Mouse (Mus musculus) G1E (cell line): ENCODE results near the gene Ddx27. TPM values are rescaled to one million over a fixed set of nuclear protein-coding genes. Genes with fewer than 3 reads are reported as not detected.

ENCODE experiments used
- ATAC-seq: 2 replicates; pipeline ENCODE4 v1.8.0; 2016; ENCODE audit warnings: mild to moderate bottlenecking; ENCODE audit not compliant: insufficient number of reproducible peaks, poor library complexity, low FRiP score, severe bottlenecking; ENCODE audit errors: extremely low read depth
- DNase-seq: peaks from one replicate; pipeline ENCODE4 v3.0.0; 2012; ENCODE audit warnings: low spot score
- H3K27me3 ChIP-seq: 2 replicates; pipeline ENCODE4 v1.6.1; 2012; ENCODE audit warnings: mild to moderate bottlenecking, low read length, inconsistent platforms; ENCODE audit not compliant: insufficient read depth
- H3K36me3 ChIP-seq: replicated peaks from 2 replicates; pipeline ENCODE3; 2012; ENCODE audit warnings: mild to moderate bottlenecking, inconsistent platforms
- H3K4me1 ChIP-seq: 2 replicates; pipeline ENCODE4 v1.6.1; 2012; ENCODE audit warnings: low read depth, low read length, inconsistent platforms, mixed read lengths; ENCODE audit not compliant: insufficient read depth
- H3K4me3 ChIP-seq: 2 replicates; pipeline ENCODE4 v1.5.1; 2012; ENCODE audit warnings: low read depth, mild to moderate bottlenecking, inconsistent platforms, low read length, moderate library complexity, mixed read lengths
- H3K9me3 ChIP-seq: replicated peaks from 2 replicates; pipeline ENCODE4 v1.6.1; 2012; ENCODE audit warnings: inconsistent platforms
- CTCF ChIP-seq: IDR thresholded peaks from 2 replicates; pipeline ENCODE4 v1.5.1; 2012; ENCODE audit warnings: low read depth, low read length, inconsistent platforms, mixed read lengths
- GATA1 ChIP-seq: IDR thresholded peaks from 2 replicates; pipeline ENCODE4 v1.6.1; 2012; ENCODE audit warnings: borderline replicate concordance, low read length, inconsistent platforms, mixed read lengths
- GATA2 ChIP-seq: IDR thresholded peaks from 2 replicates; pipeline ENCODE4 v1.6.1; 2012; ENCODE audit warnings: low read depth, low read length, inconsistent platforms, borderline replicate concordance
- POLR2AphosphoS5 ChIP-seq: IDR thresholded peaks from 2 replicates; pipeline ENCODE4 v1.6.1; 2012; ENCODE audit warnings: low read depth, low read length, inconsistent platforms; ENCODE audit not compliant: insufficient replicate concordance
- TAL1 ChIP-seq: conservative IDR thresholded peaks from 2 replicates; pipeline ENCODE4 v1.6.1; 2012; ENCODE audit warnings: low read depth, low read length, inconsistent platforms, mixed read lengths
- polyA plus RNA-seq: library from polyadenylated mRNA; stranded (reverse); fragments of >175 nt; gene quantifications from 2 replicates; pipeline ENCODE4 v1.2.3, GENCODE M21; 2012
- total RNA-seq, 2 experiments: library from RNA; stranded (forward) in 1 of 2; stranded (reverse) in 1 of 2; fragments of 200-1000 nt in 1 of 2; fragments of >200 nt in 1 of 2; fragmentation: Nextera tagmentation in 1 of 2; gene quantifications; 2 replicates each; pipeline ENCODE4 v1.2.3; 2014 to 2017

Ddx27 gene
- total and polyA plus RNA-seq, 3 experiments = 80.6 to 137 (median 101) TPM

GRCm38 (mm10) chr2:167039386-167039785, 24.4 kb downstream of the Ddx27 start:
- H3K4me1 ChIP-seq = peaks cover 48% of the 10 kb centered on the region
- H3K4me3 ChIP-seq = no peak overlapping the region
- ATAC-seq (no peak), DNase-seq (no peak)
- no peaks in the 10 kb centered on the region for H3K9me3 ChIP-seq
- H3K36me3 ChIP-seq = peaks cover 93% of the 10 kb centered on the region
- TF ChIP-seq POLR2AphosphoS5 (no peak), GATA1 (no peak), GATA2 (no peak), CTCF (no peak), TAL1 (no peak)
- H3K27me3 ChIP-seq = no peaks in the 10 kb centered on the region

DNA sequence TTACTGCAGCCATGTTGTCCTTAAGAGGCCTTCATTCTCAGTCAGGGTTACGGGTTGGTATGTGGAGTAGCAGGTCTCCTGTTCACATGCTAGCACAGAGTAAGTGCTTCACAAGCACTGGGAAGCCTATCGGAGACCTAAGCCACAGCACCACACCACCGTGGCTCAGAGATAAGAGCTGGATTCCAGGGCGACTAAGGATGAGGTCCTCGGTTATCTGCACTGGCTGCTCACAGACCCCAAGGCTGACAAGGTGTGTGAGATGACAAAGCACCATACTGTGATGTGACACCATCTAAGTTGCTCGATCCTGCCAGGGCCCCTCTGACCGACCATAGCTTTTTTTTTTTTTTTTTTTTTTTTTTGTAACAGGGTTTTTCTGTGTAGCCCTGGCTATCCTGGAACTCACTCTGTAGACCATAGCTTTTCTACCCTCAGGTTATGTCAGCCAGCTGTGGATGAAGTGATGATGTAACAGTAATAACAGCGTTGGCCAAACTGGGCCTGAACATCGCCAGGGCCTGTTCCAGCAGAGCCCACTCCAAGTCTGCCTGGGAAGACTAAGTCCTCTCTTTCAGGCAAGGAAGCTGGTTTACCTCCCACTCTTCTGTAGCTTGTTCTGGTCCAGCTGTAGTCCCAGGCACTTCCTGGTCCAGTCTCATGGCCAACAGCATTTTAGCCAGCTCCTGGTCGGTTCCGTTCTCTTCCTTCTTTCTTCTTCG, 28.6 kb downstream of the Ddx27 start:
- TF ChIP-seq GATA2 (peak; percentile 89; the same call in 1 of the 2 replicates), POLR2AphosphoS5 (no peak), GATA1 (no peak), TAL1 (peak; percentile 99), CTCF (no peak)
- Histone ChIP-seq H3K9me3 (no peaks in the 10 kb centered on the region), H3K4me3 (peak overlapping the region; percentile 48; the same call in 1 of the 2 replicates), H3K4me1 (peaks cover 65% of the 10 kb centered on the region), H3K36me3 (peaks cover 83% of the 10 kb centered on the region), H3K27me3 (no peaks in the 10 kb centered on the region)
- ATAC-seq (peak; percentile 98), DNase-seq (peak; percentile 79)

- peaks cover 52% of the 10 kb centered on the region for H3K4me1 ChIP-seq
- H3K4me3 ChIP-seq = peak overlapping the region; percentile 22; the same call in 1 of the 2 replicates
- no peaks in the 10 kb centered on the region for H3K9me3 ChIP-seq
- ATAC-seq (no peak), DNase-seq (no peak)
- no peaks in the 10 kb centered on the region for H3K27me3 ChIP-seq
- TF ChIP-seq CTCF (no peak), GATA1 (no peak)
- H3K36me3 ChIP-seq = peaks cover 78% of the 10 kb centered on the region
These were observed 33.2 kb downstream of the Ddx27 start for GRCm38 (mm10) chr2:167048223-167048622.

- DNase-seq = no peak
- H3K4me3 ChIP-seq = no peak overlapping the region; the same call in 1 of the 2 replicates
- no peaks in the 10 kb centered on the region for H3K27me3 ChIP-seq
- ATAC-seq = no peak
- peaks cover 52% of the 10 kb centered on the region for H3K4me1 ChIP-seq
- peaks cover 82% of the 10 kb centered on the region for H3K36me3 ChIP-seq
- no peaks in the 10 kb centered on the region for H3K9me3 ChIP-seq
- TF ChIP-seq CTCF (no peak), TAL1 (no peak), GATA1 (no peak), GATA2 (no peak), POLR2AphosphoS5 (no peak)
These were observed 33.8 kb downstream of the Ddx27 start for GRCm38 (mm10) chr2:167048698-167049358.

DNA sequence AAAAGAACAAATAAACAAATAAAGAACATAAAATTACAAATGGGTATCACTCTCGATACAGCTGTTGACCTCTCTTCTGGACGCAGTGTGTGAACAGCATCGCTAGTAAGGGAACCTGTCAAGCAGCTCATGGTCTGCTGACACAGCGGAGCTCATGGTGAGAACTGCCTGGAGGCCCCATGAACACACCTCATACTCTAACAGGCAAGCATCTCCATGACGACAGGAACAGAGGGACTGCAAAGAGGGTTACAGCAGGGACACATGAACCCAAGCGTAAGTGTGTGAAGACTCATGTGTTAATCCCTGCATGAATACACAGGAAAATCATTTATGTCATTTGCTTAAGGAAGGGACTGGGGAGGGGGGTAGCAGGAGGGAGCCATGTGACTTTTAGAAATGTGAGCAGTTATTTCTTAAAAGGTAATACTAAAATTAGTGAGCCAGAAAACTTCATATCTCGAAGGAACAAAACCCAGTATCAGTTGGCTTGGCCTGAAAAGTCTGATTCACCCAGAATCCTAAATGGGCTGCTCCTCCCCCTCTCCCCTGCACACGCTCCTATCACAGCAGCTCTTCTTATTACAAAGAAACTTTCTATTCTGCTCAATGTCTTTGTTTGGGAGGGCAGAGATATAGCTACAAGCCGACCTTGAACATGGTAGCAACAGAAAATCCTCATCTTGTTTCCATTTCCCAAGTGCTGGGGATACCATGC, 38.3 kb downstream of the Ddx27 start:
- TF ChIP-seq GATA1 (no peak), CTCF (no peak), TAL1 (no peak), POLR2AphosphoS5 (no peak), GATA2 (no peak)
- Histone ChIP-seq H3K4me3 (no peak overlapping the region), H3K4me1 (peaks cover 36% of the 10 kb centered on the region), H3K27me3 (no peaks in the 10 kb centered on the region), H3K9me3 (no peaks in the 10 kb centered on the region), H3K36me3 (peaks cover 89% of the 10 kb centered on the region)
- no peak for ATAC-seq
- DNase-seq = no peak

GRCm38 (mm10) chr2:167055386-167055785, 40.4 kb downstream of the Ddx27 start:
- H3K4me3 ChIP-seq = no peak overlapping the region
- TF ChIP-seq POLR2AphosphoS5 (no peak), GATA1 (no peak), CTCF (no peak), GATA2 (no peak), TAL1 (no peak)
- ATAC-seq (no peak), DNase-seq (no peak)
- no peaks in the 10 kb centered on the region for H3K27me3 ChIP-seq
- H3K9me3 ChIP-seq = no peaks in the 10 kb centered on the region
- H3K4me1 ChIP-seq = peaks cover 31% of the 10 kb centered on the region
- peaks cover 86% of the 10 kb centered on the region for H3K36me3 ChIP-seq
